Mouse (Mus musculus): ENCODE results near the gene Scand1.
A peak's percentile ranks its signal among the peaks of the same experiment; 100 is the strongest.

Scand1 gene

DNA sequence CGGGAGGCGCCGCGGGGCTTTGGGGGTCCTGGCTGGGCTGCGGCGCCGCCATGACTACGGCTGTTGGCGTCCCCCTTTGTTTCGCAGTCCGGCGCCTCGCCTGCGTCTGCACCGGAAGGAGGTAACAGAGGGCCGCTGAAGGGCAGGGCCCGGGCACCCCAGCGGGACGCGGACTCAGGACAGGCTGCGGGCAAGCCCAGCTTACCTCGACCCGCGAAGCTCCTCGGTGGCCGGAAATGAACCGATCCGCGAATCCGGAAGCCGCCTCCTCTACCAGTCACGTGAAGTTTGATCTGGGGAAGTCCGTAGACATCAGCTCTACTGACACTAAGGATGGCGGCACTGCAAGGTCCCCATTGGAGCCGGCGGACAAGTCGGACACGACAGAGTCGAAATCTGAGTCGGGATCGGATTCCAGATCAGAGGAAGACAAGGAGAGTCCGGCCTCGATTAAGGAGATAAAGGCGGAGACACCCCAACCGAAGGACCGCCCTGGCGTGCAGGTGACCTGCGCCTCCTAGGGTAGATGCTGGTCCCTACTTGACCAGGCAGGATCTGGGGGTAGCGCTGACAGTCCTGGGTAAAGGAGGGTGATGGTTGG lies at the start of gene Scand1, which contains the start of gene Cnbd2:
Scand1 (minus strand) TSS at position 408 of the 601 bp plus-strand sequence.
Cnbd2 (plus strand) TSS at position 3 of the 601 bp plus-strand sequence.
- peak; percentile 65 for DNase-seq (ENCODE audit: low spot score)

DNA sequence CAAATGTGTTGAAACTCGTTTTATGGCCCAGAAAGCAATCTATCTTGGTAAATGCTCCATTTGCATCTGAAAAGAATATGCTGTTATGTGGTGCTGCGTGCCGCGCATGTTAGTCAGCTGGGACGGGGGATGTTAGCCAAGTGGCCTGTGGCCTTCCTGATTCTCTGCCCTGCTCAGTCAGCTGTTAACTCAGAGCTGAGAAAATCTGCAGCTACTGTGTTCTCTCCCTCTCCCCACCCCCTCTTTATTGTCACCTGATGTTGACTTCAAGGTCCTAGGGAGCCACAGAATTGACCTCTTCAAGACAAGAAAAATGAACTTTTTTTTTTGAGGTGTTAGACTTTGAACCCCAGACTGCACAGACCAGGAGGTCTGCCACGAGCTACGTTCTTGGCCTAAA lies 43.5 kb upstream of the Scand1 start:
- no peak for DNase-seq (ENCODE audit: low spot score)

DNA sequence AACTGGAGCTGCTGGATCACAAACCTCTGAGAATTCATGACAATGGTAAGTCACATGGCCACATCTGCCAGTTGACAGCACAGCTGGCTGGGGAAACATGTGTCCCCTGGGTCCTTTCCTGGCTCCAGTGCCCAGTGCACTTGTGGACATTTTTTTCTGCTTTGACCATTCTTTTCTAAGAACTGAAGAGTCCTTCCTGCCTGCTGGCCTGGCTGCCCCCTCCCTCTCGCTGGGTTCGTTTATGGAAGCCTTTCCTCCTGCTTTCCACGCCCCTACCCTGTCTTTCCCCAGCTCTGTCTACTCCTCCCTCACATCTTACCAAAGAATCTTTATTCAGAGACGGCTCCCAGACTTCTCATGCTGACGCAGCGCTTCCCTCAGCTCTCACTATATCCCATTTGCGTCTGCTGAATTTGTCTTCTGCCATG lies 40.8 kb upstream of the Scand1 start:
- no peak for DNase-seq (ENCODE audit: low spot score)

DNA sequence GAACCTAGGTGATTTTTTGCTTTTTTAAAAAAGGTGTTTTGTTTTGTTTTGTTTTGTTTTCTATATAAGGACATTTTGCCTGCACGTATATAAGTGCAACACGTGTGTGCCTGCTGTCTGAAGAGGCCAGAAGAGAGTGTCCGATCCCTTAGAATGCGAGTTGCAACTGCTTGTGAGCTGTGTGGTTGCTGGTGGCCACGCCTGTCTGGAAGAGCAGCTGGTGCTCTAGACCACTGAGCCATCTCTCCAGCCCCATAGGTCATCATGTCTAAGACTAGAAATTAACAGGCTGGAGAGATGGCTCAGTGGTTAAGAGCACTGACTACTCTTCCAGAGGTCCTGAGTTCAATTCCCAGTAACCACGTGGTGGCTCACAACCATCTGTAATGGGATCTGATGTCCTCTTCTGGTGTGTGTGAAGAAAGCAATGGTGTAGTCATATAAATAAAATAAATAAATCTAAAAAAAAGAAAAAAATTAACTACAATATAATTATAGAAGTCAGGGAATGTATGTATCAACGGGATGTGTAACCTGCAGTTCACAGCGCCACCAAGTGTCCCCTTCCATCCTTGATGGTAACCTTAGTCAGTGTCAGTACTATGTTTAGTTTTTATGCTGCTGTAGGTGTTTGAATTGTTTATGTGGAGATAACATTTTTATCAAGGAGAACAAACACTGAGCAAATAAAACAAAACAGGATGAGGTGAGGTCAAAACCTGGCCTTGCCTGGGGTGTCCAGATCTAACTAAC lies 40.1 kb upstream of the Scand1 start:
- no peak for DNase-seq (ENCODE audit: low spot score)

DNA sequence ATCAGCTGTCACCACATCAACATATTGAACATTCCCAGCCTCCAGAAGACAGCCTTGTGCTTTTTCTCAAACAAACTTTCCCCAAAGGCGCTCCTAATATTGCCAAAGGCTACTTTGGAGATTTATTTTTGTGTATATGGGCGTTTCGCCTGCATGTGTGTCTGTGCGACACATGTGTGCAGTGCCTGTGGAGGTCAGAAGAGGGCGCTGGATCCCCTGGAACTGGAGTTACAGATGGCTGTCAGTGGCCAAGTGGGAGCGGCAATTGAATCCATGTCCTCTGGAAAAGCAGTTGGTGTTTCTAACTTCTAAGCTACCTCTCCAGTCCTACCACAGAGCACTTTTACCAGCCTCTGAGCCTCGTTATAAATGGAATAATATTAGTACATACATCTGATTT lies 38.7 kb upstream of the Scand1 start:
- DNase-seq (ENCODE audit: low spot score) = no peak

DNA sequence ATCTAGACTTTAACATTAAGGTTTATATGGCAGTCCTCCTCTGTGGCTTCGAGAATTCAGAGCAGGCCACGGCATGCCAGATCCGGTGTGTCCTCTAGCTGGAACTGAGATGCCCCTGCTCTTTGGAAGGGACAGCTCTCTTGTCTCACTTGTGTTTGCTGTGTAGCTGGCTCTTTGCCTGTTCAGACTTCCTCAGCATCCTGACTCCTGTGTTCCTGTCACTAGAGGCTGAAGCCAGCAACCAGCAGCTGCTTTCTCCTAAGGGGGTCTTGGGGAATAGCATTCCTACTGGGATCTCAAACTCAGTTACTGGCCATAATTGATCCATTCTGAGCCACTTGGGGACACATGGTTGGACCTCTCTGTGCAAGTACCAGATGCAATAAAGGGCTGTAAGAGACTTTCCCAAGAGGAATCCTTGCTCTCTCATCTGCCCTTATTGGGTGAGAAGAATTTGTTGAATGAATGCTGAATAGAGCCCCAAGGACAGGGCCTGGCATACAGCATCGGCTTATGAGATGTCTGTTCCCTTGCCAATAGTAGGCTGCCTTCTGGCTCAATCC lies 36.9 kb upstream of the Scand1 start:
- no peak for DNase-seq (ENCODE audit: low spot score)

DNA sequence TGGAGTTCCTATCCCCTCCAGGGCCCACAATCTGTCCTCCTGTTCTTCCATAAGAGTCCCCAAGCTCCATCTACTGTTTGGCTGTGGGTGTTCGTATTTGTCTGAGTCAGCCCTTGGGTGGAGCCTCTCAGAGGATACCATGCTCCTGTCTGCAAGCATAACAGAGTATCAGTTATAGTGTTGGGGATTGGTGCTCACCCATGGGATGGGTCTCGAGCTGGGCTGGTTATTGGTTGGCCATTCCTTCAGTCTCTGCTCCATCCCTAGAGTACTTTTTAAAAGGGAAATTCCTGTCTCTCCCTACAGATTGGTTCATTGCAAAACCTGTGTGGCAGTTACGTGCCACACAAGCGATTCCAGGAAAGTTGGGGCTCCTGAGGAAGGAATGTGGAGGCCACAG lies 36.3 kb upstream of the Scand1 start:
- no peak for DNase-seq (ENCODE audit: low spot score)

DNA sequence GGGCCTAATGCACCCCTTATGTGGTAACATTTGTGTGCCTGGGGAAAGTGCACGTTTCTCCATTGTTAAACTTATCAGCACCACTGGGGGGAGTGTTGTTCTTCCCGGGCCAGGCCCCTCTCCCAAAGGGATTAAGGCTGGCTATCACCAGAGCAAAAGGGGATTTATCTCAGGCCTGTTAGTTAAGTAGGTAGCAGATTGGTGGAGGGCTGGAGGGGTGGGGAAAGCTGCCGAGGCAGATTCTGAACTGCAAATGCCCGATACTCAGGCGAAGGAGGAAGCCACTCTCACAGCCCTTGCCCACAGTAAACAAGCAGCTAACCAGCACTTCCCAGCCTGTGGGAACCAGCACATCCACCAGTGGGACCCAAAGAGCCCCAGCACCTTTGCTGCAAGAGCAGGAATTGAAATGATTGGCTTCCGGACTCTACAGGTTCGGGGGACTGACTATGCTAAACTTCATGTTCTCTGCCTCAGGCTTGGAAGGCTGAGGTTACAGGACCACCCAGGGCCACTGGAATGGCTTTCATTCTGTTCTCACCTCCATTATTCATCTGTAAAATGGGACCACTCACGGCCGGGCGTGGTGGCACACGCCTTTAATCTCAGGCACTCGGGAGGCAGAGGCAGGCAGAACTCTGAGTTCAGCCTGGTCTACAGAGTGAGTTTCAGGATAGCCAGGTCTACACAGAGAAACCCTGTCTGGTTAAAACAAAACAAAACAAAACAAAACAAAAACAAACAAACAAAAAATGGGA lies 32.5 kb upstream of the Scand1 start:
- no peak for DNase-seq (ENCODE audit: low spot score)

DNA sequence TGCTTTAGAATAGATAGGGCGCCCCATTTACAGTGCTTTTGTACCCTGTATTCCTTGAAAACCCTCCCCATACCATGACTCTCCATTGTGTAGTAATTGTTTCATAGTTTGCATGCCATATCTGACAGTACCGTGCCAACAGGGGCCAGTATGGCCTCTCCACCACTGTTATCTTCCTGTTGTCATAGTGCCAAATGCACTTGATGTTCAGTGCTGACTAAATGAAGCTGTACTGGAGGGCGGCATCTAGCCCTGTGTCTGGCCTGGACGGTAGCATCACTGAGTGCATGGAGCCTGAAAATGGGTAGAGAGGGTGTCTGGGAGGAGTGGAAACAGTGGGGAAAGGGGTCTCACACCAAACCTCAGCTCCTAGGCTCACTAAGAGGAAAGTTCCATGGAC lies 27.6 kb upstream of the Scand1 start:
- DNase-seq (ENCODE audit: low spot score) = no peak

DNA sequence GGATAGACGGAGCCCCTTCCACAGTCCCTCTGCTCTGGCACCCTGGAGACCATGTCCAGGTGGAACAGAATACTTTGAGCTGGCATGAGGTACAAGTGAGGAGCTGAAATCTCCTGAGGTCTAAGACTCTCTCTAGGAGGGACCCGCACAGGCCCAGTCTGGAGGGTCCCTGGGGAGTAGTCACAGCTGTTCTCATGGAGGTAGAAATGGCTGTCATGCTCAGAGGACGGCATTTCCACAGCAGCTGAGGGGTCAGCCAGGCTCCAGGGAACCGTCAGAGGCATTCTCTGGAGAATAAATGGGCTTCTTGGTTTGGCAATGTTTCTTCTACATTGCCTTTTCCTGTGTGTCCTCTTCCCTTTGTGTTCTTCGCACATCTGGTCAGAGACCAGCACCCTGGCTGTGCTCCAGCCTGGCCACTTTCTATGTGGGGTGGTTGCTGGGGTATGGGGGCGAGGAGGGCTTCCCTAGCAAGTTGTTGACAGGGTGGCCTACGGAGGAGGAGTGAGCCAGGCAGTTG lies 19.0 kb upstream of the Scand1 start:
- DNase-seq (ENCODE audit: low spot score) = no peak

DNA sequence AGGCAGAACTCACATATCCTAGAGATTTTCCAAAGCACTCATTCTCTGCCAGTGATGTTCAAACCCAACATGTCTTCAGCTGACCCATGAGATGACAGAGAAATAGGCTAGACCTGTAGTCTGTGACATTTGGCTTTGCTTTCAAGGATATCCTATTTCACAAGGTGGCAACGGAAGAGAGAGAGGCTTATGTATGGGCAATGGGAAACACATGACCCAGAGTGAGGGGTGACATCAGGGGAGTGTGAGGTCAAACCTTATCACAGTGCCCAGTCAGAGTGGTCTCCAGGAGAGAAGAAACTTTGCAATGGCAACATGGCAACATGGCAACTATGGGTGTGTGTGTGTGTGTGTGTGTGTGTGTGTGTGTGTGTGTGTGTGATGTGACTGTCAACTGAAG lies 18.2 kb upstream of the Scand1 start:
- no peak for DNase-seq (ENCODE audit: low spot score)

DNA sequence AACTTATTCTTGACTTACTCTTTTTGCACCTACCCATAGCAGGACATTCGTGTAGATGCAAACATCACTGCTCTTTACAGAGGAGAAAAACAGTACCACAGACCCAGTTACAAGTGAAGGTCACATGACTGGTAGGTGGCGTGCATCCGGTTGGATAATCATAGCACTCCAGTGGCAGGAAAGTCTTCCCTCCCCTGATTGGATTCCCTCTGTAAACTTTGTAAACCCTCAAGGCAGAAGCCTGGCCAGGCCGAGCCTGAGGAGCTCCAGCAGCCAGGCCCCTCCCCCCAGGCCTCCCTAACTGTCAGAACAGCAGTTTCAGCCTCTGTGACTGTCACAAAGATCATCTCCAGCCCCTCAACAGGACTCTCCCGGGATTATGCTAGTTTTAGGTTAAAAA lies 12.2 kb upstream of the Scand1 start:
- no peak for DNase-seq (ENCODE audit: low spot score)

DNA sequence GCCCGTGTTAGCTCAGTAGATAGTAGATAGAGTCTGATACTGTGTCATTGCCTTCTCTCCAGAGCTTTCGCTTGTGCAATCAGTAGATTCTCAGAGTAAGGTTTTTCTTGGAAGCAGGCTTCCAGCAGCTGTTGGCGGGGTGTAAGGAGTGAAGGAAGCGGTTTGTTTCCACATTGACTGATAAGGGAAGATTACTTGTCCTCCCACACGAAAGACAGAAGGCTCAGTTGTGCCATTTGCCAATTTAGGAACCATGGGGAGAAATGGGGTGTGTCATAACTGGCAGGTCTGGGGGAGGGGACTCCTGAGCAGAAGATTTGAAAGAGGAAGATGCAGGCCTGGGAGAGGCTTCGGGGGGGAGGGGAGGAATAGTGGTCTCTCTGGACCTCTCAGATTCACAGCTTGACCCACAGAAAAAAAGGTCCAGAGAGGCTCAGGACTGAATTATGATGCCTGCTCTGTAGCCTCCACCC lies 11.6 kb upstream of the Scand1 start:
- DNase-seq (ENCODE audit: low spot score) = peak; percentile 37

DNA sequence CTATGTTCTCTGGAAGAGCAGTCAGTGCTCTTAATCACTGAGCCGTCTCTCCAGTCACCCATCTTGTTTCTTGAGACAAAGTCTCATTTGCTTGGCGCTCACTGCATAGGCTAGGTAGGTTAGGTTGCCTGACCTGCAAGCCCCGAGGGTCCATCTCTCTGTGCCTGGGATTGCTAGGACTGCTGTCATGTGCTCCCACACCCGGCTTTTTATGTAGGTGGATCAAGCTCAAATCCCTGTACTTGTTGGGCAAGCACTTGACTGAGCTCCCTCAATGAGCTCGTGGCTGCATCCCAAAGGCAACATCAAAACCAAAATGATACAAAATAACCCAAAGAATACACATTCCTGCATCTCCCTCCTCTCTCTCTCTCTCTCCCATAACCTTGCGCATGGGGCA lies 9.0 kb upstream of the Scand1 start:
- DNase-seq (ENCODE audit: low spot score) = no peak

DNA sequence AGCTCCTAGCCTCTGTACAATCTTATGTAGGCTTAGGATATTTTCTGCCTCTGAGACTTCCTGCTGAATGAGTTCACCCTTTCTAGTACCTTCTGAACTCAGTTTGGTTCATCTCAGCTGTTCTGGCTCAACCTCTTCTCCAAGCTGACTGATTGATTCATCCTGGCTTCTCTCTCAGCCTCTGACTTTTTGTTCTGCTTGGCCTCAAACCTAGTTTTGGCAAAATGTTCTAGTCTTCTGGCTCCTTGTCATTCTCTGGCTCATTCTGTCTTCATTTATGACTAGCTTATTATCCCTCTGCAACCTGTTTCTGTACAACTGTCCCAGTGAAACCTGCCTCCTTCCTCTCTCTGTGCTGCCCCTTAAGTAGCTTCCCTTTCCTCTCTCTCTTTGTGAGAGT lies 6.0 kb upstream of the Scand1 start:
- DNase-seq (ENCODE audit: low spot score) = no peak

DNA sequence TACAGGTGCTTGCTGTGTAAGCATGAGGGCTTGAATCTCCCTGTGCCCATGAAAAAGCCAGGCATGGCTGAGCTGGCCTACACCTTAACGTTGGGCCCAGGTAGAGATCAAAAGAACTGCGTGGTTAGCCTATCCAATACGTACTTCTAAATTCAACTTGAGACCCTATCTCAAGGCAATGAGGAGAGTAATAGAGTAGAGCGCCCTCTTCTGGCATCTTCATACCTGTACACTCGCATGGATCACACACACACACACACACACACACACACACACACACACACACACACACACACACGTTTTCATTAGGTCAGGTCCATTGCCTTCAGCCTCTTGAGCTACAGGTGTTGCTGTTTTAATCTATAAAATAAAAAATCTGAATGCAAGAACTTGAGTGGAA lies 2.3 kb upstream of the Scand1 start:
- DNase-seq (ENCODE audit: low spot score) = no peak

DNA sequence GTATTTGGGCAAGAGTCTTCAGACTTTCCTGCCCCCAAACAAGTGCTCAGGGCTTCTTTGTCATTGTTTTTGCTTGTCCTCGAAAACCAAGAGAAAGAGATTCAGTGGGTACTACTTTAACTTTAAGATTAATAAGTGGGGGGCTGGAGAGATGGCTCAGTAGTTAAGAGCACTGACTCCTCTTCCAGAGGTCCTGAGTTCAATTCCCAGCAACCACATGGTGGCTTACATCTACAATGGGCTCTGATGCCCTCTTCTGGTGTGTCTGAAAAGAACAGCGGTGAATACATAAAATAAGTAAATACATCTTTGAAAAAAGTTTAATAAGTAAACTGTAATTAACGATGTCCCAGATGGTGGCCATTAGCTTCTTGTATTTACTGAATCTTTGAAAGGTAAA lies 649 bp upstream of the Scand1 start:
- DNase-seq (ENCODE audit: low spot score) = no peak

DNA sequence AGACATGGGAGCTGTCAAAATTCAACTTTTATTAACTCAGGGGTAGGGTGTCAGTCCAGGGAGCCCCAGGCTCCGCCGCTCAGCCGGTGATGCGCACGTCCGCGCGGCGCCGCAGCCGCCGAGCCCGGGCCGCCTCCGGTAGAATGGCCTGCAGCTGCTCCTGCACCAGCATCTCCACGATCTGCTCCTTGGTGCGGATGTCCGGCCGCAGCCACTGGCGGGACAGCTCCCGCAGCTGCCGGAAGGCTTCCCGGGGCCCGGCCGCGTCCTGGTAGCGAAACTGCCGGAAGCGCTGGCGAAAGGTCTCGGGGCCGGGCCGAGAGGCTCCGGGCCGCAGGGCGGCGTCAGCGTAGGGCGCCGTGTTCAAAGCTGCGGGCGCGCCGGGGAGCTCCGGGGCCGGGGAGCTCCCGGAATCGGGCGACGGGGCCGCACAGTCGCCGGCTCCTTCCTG lies 638 bp downstream of the Scand1 start:
- DNase-seq (ENCODE audit: low spot score) = no peak

DNA sequence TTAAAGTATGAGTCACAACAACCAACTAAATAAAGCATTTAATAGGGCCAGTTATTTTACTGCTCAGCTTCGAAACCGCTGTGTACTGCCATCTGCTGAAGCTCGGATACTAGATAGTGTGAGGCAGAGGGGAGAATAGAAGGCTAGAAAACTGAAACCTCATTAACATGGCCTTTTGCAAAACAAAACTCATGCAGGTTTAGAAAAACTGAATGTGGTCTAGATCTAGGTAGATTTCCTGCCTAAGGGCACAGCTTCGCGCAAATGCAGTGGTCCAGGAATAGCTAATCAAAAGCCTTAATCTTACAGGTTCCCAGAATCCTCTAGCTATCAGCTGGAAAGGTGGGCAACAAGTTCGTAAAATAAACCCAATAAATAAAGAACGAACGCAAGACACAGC lies 1.1 kb downstream of the Scand1 start:
- DNase-seq (ENCODE audit: low spot score) = no peak

DNA sequence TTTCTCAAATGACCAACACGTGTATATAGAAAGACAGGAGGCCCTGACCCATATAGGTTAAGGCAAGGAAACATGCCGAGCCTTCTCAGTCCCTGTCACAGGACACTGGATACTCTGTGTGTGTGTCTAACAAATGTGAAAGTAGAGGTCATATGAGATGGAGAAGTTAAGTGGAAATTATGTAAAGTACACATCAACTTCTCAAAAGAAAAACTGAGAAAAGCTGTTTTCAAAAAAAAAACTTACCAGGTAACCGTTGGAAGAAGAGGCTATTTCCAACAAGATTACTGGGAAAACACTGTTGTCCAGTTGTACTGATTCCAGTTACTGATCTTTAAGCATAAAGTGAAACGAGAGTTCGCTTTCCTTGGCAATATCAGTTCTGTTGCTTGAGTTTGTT lies 1.6 kb downstream of the Scand1 start:
- no peak for DNase-seq (ENCODE audit: low spot score)

DNA sequence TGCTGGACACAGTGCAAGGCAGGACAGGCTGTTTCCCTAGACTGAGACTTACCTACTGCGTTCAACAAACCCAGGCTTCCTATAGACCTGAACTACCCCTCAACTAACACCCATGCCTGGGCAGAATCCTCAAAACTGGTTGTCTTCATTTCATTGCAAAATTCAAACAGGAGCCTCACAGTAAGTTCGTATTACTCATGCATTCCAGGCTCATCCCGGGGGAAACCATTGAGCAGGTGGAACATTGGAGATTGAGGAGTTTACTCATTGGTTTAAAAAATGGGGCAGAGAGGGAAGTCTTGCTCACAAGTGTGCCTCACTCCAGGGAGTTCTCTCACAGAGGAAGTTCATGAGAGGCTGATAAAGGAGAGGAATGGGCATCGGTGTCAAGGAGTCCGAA lies 2.0 kb downstream of the Scand1 start:
- no peak for DNase-seq (ENCODE audit: low spot score)

DNA sequence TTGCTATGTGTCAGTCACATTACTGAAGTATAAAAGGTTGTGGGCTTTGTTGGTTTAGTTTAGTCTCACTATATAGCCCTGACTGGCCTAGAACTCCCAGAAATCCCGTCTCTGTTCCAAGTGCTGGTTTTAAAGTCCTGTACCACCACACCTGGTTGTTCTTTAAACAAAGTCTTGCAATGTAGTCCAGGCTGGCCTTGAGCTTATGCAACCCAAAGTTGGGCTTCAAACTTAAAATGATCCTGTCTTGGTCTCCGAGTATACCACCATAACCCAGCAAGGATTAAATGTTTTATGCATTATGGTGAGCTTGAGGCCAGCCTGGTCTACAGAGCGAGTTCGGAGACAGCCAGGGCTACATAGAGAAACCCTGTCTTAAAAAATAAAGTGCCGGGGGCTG lies 2.6 kb downstream of the Scand1 start:
- no peak for DNase-seq (ENCODE audit: low spot score)
